Comparison of ENCODE assay signal across 8 mouse cellular contexts in genomic region chr9:56847523-56847922, GRCm38 (mm10). TPM values are rescaled to one million over a fixed set of nuclear protein-coding genes. Genes with fewer than 3 reads are reported as not detected.
DNase-seq lines count a peak whose midpoint lies in the region; ATAC-seq lines count a peak whose summit lies in the region.

No protein-coding gene starts in this region.

- ATAC-seq in inflammation-experienced regulatory T-cells, adult 6 months, result no peak

- DNase-seq in CD4-positive helper T cell, adult 2 months (ENCODE audit: low read depth, low spot score), result peak; percentile 33
- peak; percentile 77 for DNase-seq in NIH3T3 (ENCODE audit: low read depth)
- DNase-seq in cerebellum, adult 9-11 months, result peak; percentile 52
- peak; percentile 62 to 72 for DNase-seq in frontal cortex, postnatal 25 days (ENCODE audit: low spot score in 2 of 2)
- peak; percentile 81 for DNase-seq in kidney, postnatal 14 days
- DNase-seq in lung, postnatal 10 days, result peak; percentile 76
- peak; percentile 80 for DNase-seq in right cerebral cortex, adult 18-20 months

RNA-seq across cellular contexts. Expression of gene Odf3l1, which starts 17.0 kb away (rescaled TPM):
- polyA plus RNA-seq in inflammation-experienced regulatory T-cells, adult 6 months (2017; shearing (Covaris generic)), result not detected

RNA-seq across cellular contexts. Expression of gene Cspg4, which starts 17.3 kb away (rescaled TPM):
- polyA plus RNA-seq in inflammation-experienced regulatory T-cells, adult 6 months (2017; shearing (Covaris generic)), result not detected

RNA-seq across cellular contexts. Expression of gene Lingo1, which starts 51.3 kb away (rescaled TPM):
- polyA plus RNA-seq in inflammation-experienced regulatory T-cells, adult 6 months (2017; shearing (Covaris generic)), result not detected
